Mouse (Mus musculus) kidney, embryonic 14.5 days (tissue): ENCODE measurements around the gene Nmrk1. TPM values are rescaled to one million over a fixed set of nuclear protein-coding genes. Genes with fewer than 3 reads are reported as not detected.

ENCODE experiments used
- ATAC-seq: fragments of 200-750 bp; cut with Nextera tagmentation; 2 replicates; pipeline ENCODE4 v1.8.0; 2017; ENCODE audit warnings: moderate number of reproducible peaks, mild to moderate bottlenecking, moderate TSS enrichment, moderate library complexity; ENCODE audit not compliant: low FRiP score, low TSS enrichment
- H3K27ac ChIP-seq: fragments of 300-500 bp; sonication (generic); 2 replicates; pipeline ENCODE4 v1.5.1; 2014; ENCODE audit warnings: low read depth, mild to moderate bottlenecking, low read length, moderate library complexity, mixed read lengths
- H3K27me3 ChIP-seq: fragments of 300-500 bp; sonication (generic); 2 replicates; pipeline ENCODE4 v1.6.1; 2014; ENCODE audit warnings: mild to moderate bottlenecking, low read length; ENCODE audit not compliant: control insufficient read depth, insufficient read depth
- H3K36me3 ChIP-seq: fragments of 300-500 bp; sonication (generic); 2 replicates; pipeline ENCODE4 v1.6.1; 2014; ENCODE audit warnings: low read length, mixed read lengths; ENCODE audit not compliant: control insufficient read depth, insufficient read depth
- H3K4me1 ChIP-seq: fragments of 300-500 bp; sonication (generic); 2 replicates; pipeline ENCODE4 v1.6.1; 2014; ENCODE audit warnings: low read length, mixed read lengths; ENCODE audit not compliant: control insufficient read depth, insufficient read depth
- H3K4me2 ChIP-seq: fragments of 300-500 bp; sonication (generic); replicated peaks from 2 replicates; pipeline ENCODE4 v1.6.1; 2014; ENCODE audit warnings: low read depth, mild to moderate bottlenecking, low read length
- H3K4me3 ChIP-seq: fragments of 300-500 bp; sonication (generic); 2 replicates; pipeline ENCODE4 v1.5.1; 2014; ENCODE audit warnings: mild to moderate bottlenecking, low read length
- H3K9ac ChIP-seq: fragments of 300-500 bp; sonication (generic); 2 replicates; pipeline ENCODE4 v1.6.1; 2014; ENCODE audit warnings: low read depth, mild to moderate bottlenecking, low read length, moderate library complexity
- H3K9me3 ChIP-seq: fragments of 300-500 bp; sonication (generic); 2 replicates; pipeline ENCODE4 v1.6.1; 2016; ENCODE audit warnings: low read length; ENCODE audit not compliant: control insufficient read depth
- WGBS: fragments of 180-500 bp; shearing (Covaris S2); extraction: QIAGEN DNeasy Blood & Tissue Kit; methylation state at CpG from one replicate; pipeline ENCODE4 v1.1.7; 2014; 5-methylcytosine and 5-hydroxymethylcytosine counted together
- polyA plus RNA-seq: library from polyadenylated mRNA; unstranded; fragments of >200 nt; fragmentation: Nextera tagmentation; extraction: Ambion mirVana; gene quantifications from 2 replicates; pipeline ENCODE4 v1.2.1, GENCODE M21; 2014

Gene Nmrk1
- polyA plus RNA-seq, 1 experiment from 2014 or later, result 17.8 TPM

- H3K4me1 ChIP-seq, result no peaks in the 10 kb centered on the region
- H3K27ac ChIP-seq, result no peak overlapping the region
- ATAC-seq, result no peak
- H3K27me3 ChIP-seq, result no peaks in the 10 kb centered on the region
- H3K36me3 ChIP-seq, result peaks cover 2% of the 10 kb centered on the region; the same call in 1 of the 2 replicates
- no peaks in the 10 kb centered on the region for H3K9me3 ChIP-seq
- H3K4me3 ChIP-seq, result no peak overlapping the region
- 52% methylated on average over 4 of the region's 4 CpGs for WGBS
- H3K9ac ChIP-seq, result no peak overlapping the region
- H3K4me2 ChIP-seq, result no peak overlapping the region
Observed at GRCm38 (mm10) chr19:18641001-18641400, 9.3 kb downstream of the Nmrk1 start.

GRCm38 (mm10) chr19:18643411-18643810 is 11.7 kb downstream of the Nmrk1 start:
- Histone ChIP-seq H3K27ac (no peak overlapping the region), H3K4me3 (no peak overlapping the region), H3K9me3 (no peaks in the 10 kb centered on the region), H3K27me3 (no peaks in the 10 kb centered on the region), H3K9ac (no peak overlapping the region), H3K36me3 (peaks cover 2% of the 10 kb centered on the region; the same call in 1 of the 2 replicates), H3K4me1 (no peaks in the 10 kb centered on the region), H3K4me2 (no peak overlapping the region)
- 65% methylated on average over 4 of the region's 4 CpGs for WGBS
- ATAC-seq, result no peak

GRCm38 (mm10) chr19:18644084-18644483 is 12.3 kb downstream of the Nmrk1 start:
- no peak overlapping the region for H3K4me3 ChIP-seq
- no peaks in the 10 kb centered on the region for H3K27me3 ChIP-seq
- H3K9ac ChIP-seq, result no peak overlapping the region
- H3K36me3 ChIP-seq, result peaks cover 2% of the 10 kb centered on the region; the same call in 1 of the 2 replicates
- no peak overlapping the region for H3K4me2 ChIP-seq
- no peak overlapping the region for H3K27ac ChIP-seq
- WGBS, result 80% methylated on average over 6 of the region's 6 CpGs
- no peak for ATAC-seq
- H3K4me1 ChIP-seq, result no peaks in the 10 kb centered on the region
- H3K9me3 ChIP-seq, result no peaks in the 10 kb centered on the region

GRCm38 (mm10) chr19:18646397-18646796 is 14.6 kb downstream of the Nmrk1 start:
- Histone ChIP-seq H3K9ac (no peak overlapping the region), H3K27me3 (no peaks in the 10 kb centered on the region), H3K4me2 (no peak overlapping the region), H3K4me1 (no peaks in the 10 kb centered on the region), H3K4me3 (no peak overlapping the region), H3K9me3 (no peaks in the 10 kb centered on the region), H3K27ac (no peak overlapping the region), H3K36me3 (peaks cover 2% of the 10 kb centered on the region; the same call in 1 of the 2 replicates)
- 60% methylated on average over 3 of the region's 3 CpGs for WGBS
- 0 out of 2 replicates have a peak, but pooled peaks have one; percentile 9 for ATAC-seq

- Histone ChIP-seq H3K27me3 (no peaks in the 10 kb centered on the region), H3K4me3 (no peak overlapping the region), H3K9me3 (no peaks in the 10 kb centered on the region), H3K36me3 (peaks cover 2% of the 10 kb centered on the region; the same call in 1 of the 2 replicates), H3K4me1 (no peaks in the 10 kb centered on the region), H3K4me2 (no peak overlapping the region), H3K9ac (no peak overlapping the region), H3K27ac (no peak overlapping the region)
- peak; percentile 69; the same call in 1 of the 2 replicates for ATAC-seq
- 47% methylated on average over 5 of the region's 5 CpGs for WGBS
Observed at GRCm38 (mm10) chr19:18646853-18647420, 15.2 kb downstream of the Nmrk1 start.

- Histone ChIP-seq H3K36me3 (peaks cover 2% of the 10 kb centered on the region; the same call in 1 of the 2 replicates), H3K27me3 (no peaks in the 10 kb centered on the region), H3K9me3 (no peaks in the 10 kb centered on the region), H3K9ac (no peak overlapping the region), H3K4me2 (no peak overlapping the region), H3K4me3 (no peak overlapping the region), H3K4me1 (no peaks in the 10 kb centered on the region), H3K27ac (no peak overlapping the region)
- 44% methylated on average over 9 of the region's 9 CpGs for WGBS
- no peak for ATAC-seq
Observed at GRCm38 (mm10) chr19:18647775-18648557, 16.2 kb downstream of the Nmrk1 start.

GRCm38 (mm10) chr19:18648558-18648945 is 16.8 kb downstream of the Nmrk1 start:
- no peak for ATAC-seq
- H3K36me3 ChIP-seq, result peaks cover 2% of the 10 kb centered on the region; the same call in 1 of the 2 replicates
- H3K4me1 ChIP-seq, result no peaks in the 10 kb centered on the region
- no peak overlapping the region for H3K4me3 ChIP-seq
- no peaks in the 10 kb centered on the region for H3K27me3 ChIP-seq
- no peaks in the 10 kb centered on the region for H3K9me3 ChIP-seq
- H3K27ac ChIP-seq, result no peak overlapping the region
- no peak overlapping the region for H3K9ac ChIP-seq
- no peak overlapping the region for H3K4me2 ChIP-seq
- WGBS, result 67% methylated on average over 6 of the region's 6 CpGs

GRCm38 (mm10) chr19:18649955-18650354 is 18.2 kb downstream of the Nmrk1 start:
- no peak overlapping the region for H3K27ac ChIP-seq
- WGBS, result 90% methylated on average over 4 of the region's 4 CpGs
- H3K36me3 ChIP-seq, result peaks cover 2% of the 10 kb centered on the region; the same call in 1 of the 2 replicates
- H3K4me3 ChIP-seq, result no peak overlapping the region
- no peak for ATAC-seq
- no peaks in the 10 kb centered on the region for H3K27me3 ChIP-seq
- H3K4me2 ChIP-seq, result no peak overlapping the region
- no peak overlapping the region for H3K9ac ChIP-seq
- no peaks in the 10 kb centered on the region for H3K9me3 ChIP-seq
- H3K4me1 ChIP-seq, result no peaks in the 10 kb centered on the region

GRCm38 (mm10) chr19:18650473-18650872 is 18.7 kb downstream of the Nmrk1 start:
- Histone ChIP-seq H3K4me2 (no peak overlapping the region), H3K27ac (no peak overlapping the region), H3K4me3 (no peak overlapping the region), H3K36me3 (no peaks in the 10 kb centered on the region), H3K4me1 (no peaks in the 10 kb centered on the region), H3K9me3 (no peaks in the 10 kb centered on the region), H3K27me3 (no peaks in the 10 kb centered on the region), H3K9ac (no peak overlapping the region)
- ATAC-seq, result no peak
- 77% methylated on average over 6 of the region's 6 CpGs for WGBS
